Mouse (Mus musculus): ENCODE data around the gene Hspa1l. TPM values are rescaled to one million over a fixed set of nuclear protein-coding genes. Genes with fewer than 3 reads are reported as not detected.

Hspa1l gene
- total and polyA plus RNA-seq, 3 experiments, result 0.15 to 1.6 TPM; not detected in 1

- H3K4me1 ChIP-seq (ENCODE audit: control insufficient read depth in 1 of 2, insufficient read depth in 2 of 2, low read length in 2 of 2), result peaks cover 17 to 58% of the 10 kb centered on the region in 2 experiments; a peak in 3 of 4 replicates
- peak overlapping the region; percentile 77 for H3K9ac ChIP-seq (ENCODE audit: control insufficient read depth, low read depth, low read length, poor library complexity, severe bottlenecking)
- peaks cover 39% of the 10 kb centered on the region for H3K79me2 ChIP-seq (ENCODE audit: control insufficient read depth, insufficient read depth, low read length, poor library complexity)
- H3K4me3 ChIP-seq (ENCODE audit: control insufficient read depth in 1 of 2, insufficient read depth in 1 of 2, low read depth in 2 of 2, low read length in 2 of 2), result peak overlapping the region; percentile 54 to 66
- peak; percentile 57 for DNase-seq (ENCODE audit: low read depth, low spot score)
- H3K27me3 ChIP-seq (ENCODE audit: control insufficient read depth in 1 of 2, insufficient read depth in 2 of 2, low read length in 2 of 2), result no peaks in the 10 kb centered on the region
- H3K27ac ChIP-seq (ENCODE audit: control insufficient read depth, low read depth, low read length), result peak overlapping the region; percentile 96
- H3K36me3 ChIP-seq (ENCODE audit: control insufficient read depth in 1 of 2, insufficient read depth in 2 of 2, low read length in 2 of 2), result peaks cover 0 to 47% of the 10 kb centered on the region in 2 experiments; a peak in 2 of 4 replicates
- no peaks in the 10 kb centered on the region for H3K9me3 ChIP-seq (replicated peaks; ENCODE audit: insufficient read depth, low read length)
- TF ChIP-seq TAL1 (IDR thresholded peaks at IDR 0.05; ENCODE audit: low read length) (no peak), NELFE (IDR thresholded peaks at IDR 0.05; ENCODE audit: low read depth, low read length) (no peak; the same call in 1 of the 2 replicates), CTCF (IDR thresholded peaks at IDR 0.05 in 2 of 3, conservative IDR thresholded peaks at IDR 0.05 in 1 of 3; ENCODE audit: control insufficient read depth in 1 of 3, insufficient read depth in 1 of 3, low read depth in 2 of 3, low read length in 3 of 3, poor library complexity in 1 of 3, severe bottlenecking in 1 of 3) (peak in 1 of 3 experiments; percentile 5; a peak in 1 of 6 replicates), SMC3 (IDR thresholded peaks at IDR 0.05; ENCODE audit: low read depth, low read length) (no peak), ZMIZ1 (IDR thresholded peaks at IDR 0.05; ENCODE audit: low read depth, low read length) (no peak), CHD1 (IDR thresholded peaks at IDR 0.05; ENCODE audit: low read depth, low read length) (no peak), TBP (IDR thresholded peaks at IDR 0.05; ENCODE audit: low read depth, low read length) (no peak), GATA1 (IDR thresholded peaks at IDR 0.05; ENCODE audit: low read depth, low read length) (no peak), EP300 (IDR thresholded peaks at IDR 0.05; ENCODE audit: low read depth in 1 of 2, low read length in 2 of 2) (peak in 1 of 2 experiments; percentile 36; a peak in 3 of 4 replicates), ELF1 (IDR thresholded peaks at IDR 0.05; ENCODE audit: low read depth, low read length) (no peak), USF1 (IDR thresholded peaks at IDR 0.05; ENCODE audit: low read depth, low read length) (peak; percentile 6), ZNF384 (IDR thresholded peaks at IDR 0.05; ENCODE audit: low read depth, low read length) (no peak), MAFK (IDR thresholded peaks at IDR 0.05; ENCODE audit: borderline replicate concordance, low read depth, low read length) (no peak), POLR2AphosphoS2 (IDR thresholded peaks at IDR 0.05; ENCODE audit: low read length) (0 out of 2 replicates have a peak, but pooled peaks have one; percentile 13), MEF2A (IDR thresholded peaks at IDR 0.05; ENCODE audit: extremely low read depth, insufficient replicate concordance, low read depth, low read length, poor library complexity, severe bottlenecking) (no peak), MAZ (IDR thresholded peaks at IDR 0.05; ENCODE audit: low read depth, low read length) (no peak), RAD21 (IDR thresholded peaks at IDR 0.05; ENCODE audit: low read depth, low read length) (no peak), RCOR1 (IDR thresholded peaks at IDR 0.05; ENCODE audit: low read depth, low read length) (no peak), TCF12 (IDR thresholded peaks at IDR 0.05; ENCODE audit: low read depth, low read length) (no peak), CHD2 (IDR thresholded peaks at IDR 0.05; ENCODE audit: low read length) (no peak), E2F4 (IDR thresholded peaks at IDR 0.05; ENCODE audit: borderline replicate concordance, low read depth, low read length) (no peak), MAX (IDR thresholded peaks at IDR 0.05; ENCODE audit: low read length) (peak; percentile 32; the same call in 1 of the 2 replicates), ZKSCAN1 (IDR thresholded peaks at IDR 0.05; ENCODE audit: low read depth, low read length) (no peak), UBTF (IDR thresholded peaks at IDR 0.05; ENCODE audit: borderline replicate concordance, insufficient read depth, low read depth, low read length) (no peak), JUND (IDR thresholded peaks at IDR 0.05; ENCODE audit: low read depth, low read length) (no peak), USF2 (IDR thresholded peaks at IDR 0.05; ENCODE audit: borderline replicate concordance in 1 of 2, insufficient read depth in 1 of 2, low read depth in 1 of 2, low read length in 2 of 2) (no peak), POLR2A (IDR thresholded peaks at IDR 0.05; ENCODE audit: control insufficient read depth in 1 of 2, insufficient read depth in 1 of 2, low read depth in 1 of 2, low read length in 2 of 2, poor library complexity in 1 of 2) (peak in 1 of 2 experiments; percentile 27; a peak in 1 of 4 replicates), BHLHE40 (IDR thresholded peaks at IDR 0.05; ENCODE audit: borderline replicate concordance, low read depth, low read length) (no peak), MXI1 (IDR thresholded peaks at IDR 0.05; ENCODE audit: low read depth, low read length) (no peak; the same call in 1 of the 2 replicates), ZC3H11A (IDR thresholded peaks at IDR 0.05; ENCODE audit: low read depth, low read length) (no peak), GABPA (IDR thresholded peaks at IDR 0.05; ENCODE audit: low read depth, low read length) (no peak), MYC (IDR thresholded peaks at IDR 0.05; ENCODE audit: low read depth, low read length) (no peak), KAT2A (conservative IDR thresholded peaks at IDR 0.05; ENCODE audit: low read depth, low read length) (no peak), ETS1 (IDR thresholded peaks at IDR 0.05; ENCODE audit: low read depth, low read length) (peak; percentile 8; the same call in 1 of the 2 replicates)
Measured at GRCm38 (mm10) chr17:35023221-35023620, 50.7 kb downstream of the Hspa1l start.

Data from MEL (cell line).